ENCODE assay signal across 8 mouse cellular contexts in the genomic region with DNA sequence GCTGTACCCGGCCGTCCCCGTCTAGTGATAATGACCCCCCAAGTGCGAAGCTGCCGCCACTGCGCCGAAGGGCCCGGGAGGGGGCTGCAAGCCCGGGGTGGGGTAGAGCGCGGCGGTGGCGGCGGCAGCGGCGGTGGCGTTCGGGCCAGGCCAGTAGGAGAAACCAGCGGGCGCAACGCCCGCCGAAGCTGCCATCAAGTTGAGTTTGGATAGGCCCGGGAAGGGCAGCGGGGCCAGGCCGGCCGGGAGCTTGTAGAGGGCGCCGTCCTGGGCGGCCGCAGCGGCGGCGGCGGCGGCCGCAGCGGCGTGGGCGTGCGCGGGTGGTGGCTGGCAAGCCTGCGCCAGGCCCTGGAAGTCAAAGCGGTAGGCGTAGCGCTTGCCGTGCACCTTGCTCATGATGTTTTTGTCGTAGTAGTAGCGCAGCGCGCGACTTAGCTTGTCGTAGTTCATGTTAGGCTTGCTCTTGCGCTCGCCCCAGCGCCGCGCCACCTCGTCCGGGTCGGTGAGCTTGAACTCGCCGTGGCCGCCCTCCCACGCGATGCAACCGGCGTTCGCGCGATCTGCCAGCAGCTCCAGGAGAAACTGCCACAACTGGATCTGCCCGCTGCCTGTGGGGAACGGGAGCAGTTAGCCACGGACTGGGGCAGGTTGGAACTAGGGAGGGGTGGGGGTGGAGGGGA. TPM values are rescaled to one million over a fixed set of nuclear protein-coding genes. Genes with fewer than 3 reads are reported as not detected.
DNase-seq lines count a peak whose midpoint lies in the region; ATAC-seq and TF ChIP-seq lines count a peak whose summit lies in the region.

No protein-coding gene starts in this region.

- under 1% methylated on average over 74 of the region's 74 CpGs for WGBS in kidney, postnatal 0 days
- WGBS in embryonic facial prominence, embryonic 12.5 days: under 1% methylated on average over 72 of the region's 74 CpGs
- under 1% methylated on average over 69 of the region's 74 CpGs for WGBS in hindbrain, embryonic 15.5 days

- no peak overlapping the region for H3K27ac ChIP-seq in kidney, postnatal 0 days
- no peak overlapping the region for H3K27ac ChIP-seq in embryonic facial prominence, embryonic 12.5 days
- H3K27ac ChIP-seq in hindbrain, embryonic 15.5 days (replicated peaks): no peak overlapping the region

- no peaks in the 10 kb centered on the region for H3K9me3 ChIP-seq in kidney, postnatal 0 days (replicated peaks; ENCODE audit: low read length)
- H3K9me3 ChIP-seq in embryonic facial prominence, embryonic 12.5 days: no peaks in the 10 kb centered on the region
- no peaks in the 10 kb centered on the region for H3K9me3 ChIP-seq in hindbrain, embryonic 15.5 days

- no peak for TF ChIP-seq CTCF in kidney, postnatal 0 days (IDR thresholded peaks at IDR 0.05; ENCODE audit: low read depth)

- peaks cover 5% of the 10 kb centered on the region; the same call in 1 of the 2 replicates for H3K4me1 ChIP-seq in kidney, postnatal 0 days (replicated peaks; ENCODE audit: insufficient read depth, low read length)
- peaks cover 28% of the 10 kb centered on the region for H3K4me1 ChIP-seq in embryonic facial prominence, embryonic 12.5 days
- H3K4me1 ChIP-seq in hindbrain, embryonic 15.5 days (replicated peaks): peaks cover 37% of the 10 kb centered on the region

- TF ChIP-seq POLR2A in myocyte (IDR thresholded peaks at IDR 0.05; ENCODE audit: insufficient read length, low read depth): no peak

- ATAC-seq in kidney, postnatal 0 days (replicated peaks; ENCODE audit: low FRiP score, low read depth): no peak
- ATAC-seq in embryonic facial prominence, embryonic 12.5 days (ENCODE audit: insufficient number of reproducible peaks, insufficient read depth, low FRiP score, low TSS enrichment): no peak
- ATAC-seq in hindbrain, embryonic 15.5 days (ENCODE audit: low FRiP score, low read depth): no peak

- no peaks in the 10 kb centered on the region for H3K79me2 ChIP-seq in myocyte (ENCODE audit: control insufficient read depth, insufficient read depth)

- H3K36me3 ChIP-seq in kidney, postnatal 0 days (ENCODE audit: insufficient read depth, low read length): no peaks in the 10 kb centered on the region
- H3K36me3 ChIP-seq in embryonic facial prominence, embryonic 12.5 days: no peaks in the 10 kb centered on the region
- H3K36me3 ChIP-seq in hindbrain, embryonic 15.5 days: no peaks in the 10 kb centered on the region
- no peaks in the 10 kb centered on the region for H3K36me3 ChIP-seq in myocyte (ENCODE audit: control insufficient read depth, insufficient read depth)

- no peak overlapping the region for H3K9ac ChIP-seq in kidney, postnatal 0 days (ENCODE audit: low read depth, low read length)
- H3K9ac ChIP-seq in embryonic facial prominence, embryonic 12.5 days: peak overlapping the region; percentile 2; the same call in 1 of the 2 replicates
- peak overlapping the region; percentile 31; the same call in 1 of the 2 replicates for H3K9ac ChIP-seq in hindbrain, embryonic 15.5 days

- H3K27me3 ChIP-seq in kidney, postnatal 0 days (ENCODE audit: insufficient read depth, low read length): peaks cover 69% of the 10 kb centered on the region
- H3K27me3 ChIP-seq in embryonic facial prominence, embryonic 12.5 days: peaks cover 94% of the 10 kb centered on the region
- peaks cover 78% of the 10 kb centered on the region for H3K27me3 ChIP-seq in hindbrain, embryonic 15.5 days
- H3K27me3 ChIP-seq in myocyte (ENCODE audit: control insufficient read depth, insufficient read depth, insufficient read length): peaks cover 65% of the 10 kb centered on the region

- H3K4me3 ChIP-seq in kidney, postnatal 0 days (replicated peaks; ENCODE audit: low read depth, low read length): peak overlapping the region; percentile 26
- peak overlapping the region; percentile 30 for H3K4me3 ChIP-seq in embryonic facial prominence, embryonic 12.5 days
- peak overlapping the region; percentile 42 for H3K4me3 ChIP-seq in hindbrain, embryonic 15.5 days
- no peak overlapping the region for H3K4me3 ChIP-seq in myocyte

- DNase-seq in kidney, postnatal 0 days (ENCODE audit: low spot score): no peak
- no peak for DNase-seq in kidney, adult 8-10 months
- no peak for DNase-seq in spleen, postnatal 10 days (ENCODE audit: low spot score in 2 of 2)
- no peak for DNase-seq in layer of hippocampus, postnatal 14 days (ENCODE audit: low spot score in 2 of 2)
- DNase-seq in thymus, postnatal 4 days: no peak

- peak overlapping the region; percentile 57 for H3K4me2 ChIP-seq in kidney, postnatal 0 days (ENCODE audit: low read length)
- H3K4me2 ChIP-seq in embryonic facial prominence, embryonic 12.5 days (replicated peaks): peak overlapping the region; percentile 48
- peak overlapping the region; percentile 87 for H3K4me2 ChIP-seq in hindbrain, embryonic 15.5 days
- peak overlapping the region; percentile 45 for H3K4me2 ChIP-seq in myocyte (ENCODE audit: low read depth)

- no peak overlapping the region for H3ac ChIP-seq in myocyte (ENCODE audit: control insufficient read depth, insufficient read length)

TF ChIP-seq in myocyte, 11 proteins besides CTCF, POLR2A, EP300 and RAD21:
- TF ChIP-seq REST (IDR thresholded peaks at IDR 0.05; ENCODE audit: insufficient read depth, insufficient read length) (no peak), TCF12 (IDR thresholded peaks at IDR 0.05; ENCODE audit: insufficient read depth, poor library complexity, severe bottlenecking) (no peak), MYOG (IDR thresholded peaks at IDR 0.05; ENCODE audit: control insufficient read depth in 1 of 3, insufficient read depth in 1 of 3, insufficient read length in 2 of 3, low read depth in 2 of 3) (no peak), USF1 (IDR thresholded peaks at IDR 0.05; ENCODE audit: low read depth) (no peak), POLR2AphosphoS2 (IDR thresholded peaks at IDR 0.05; ENCODE audit: insufficient read length, low read depth) (no peak), TCF3 (IDR thresholded peaks at IDR 0.05; ENCODE audit: insufficient read length, low read depth) (no peak), CEBPB (IDR thresholded peaks at IDR 0.05; ENCODE audit: insufficient read depth, poor library complexity, severe bottlenecking) (no peak)

RNA-seq across cellular contexts. Expression of gene Fev, which starts 3.0 kb away (rescaled TPM):
- polyA plus RNA-seq in kidney, postnatal 0 days (2015; fragmentation: Nextera tagmentation; extraction: Ambion mirVana): 0.14 and 0.20 TPM in 2 replicates
- polyA plus RNA-seq in embryonic facial prominence, embryonic 12.5 days (2016; fragmentation: Nextera tagmentation; extraction: Ambion mirVana): 0.32 and 0.56 TPM in 2 replicates
- polyA plus RNA-seq in hindbrain, embryonic 15.5 days (2015; fragmentation: Nextera tagmentation; extraction: Ambion mirVana): 3.5 and 5.0 TPM in 2 replicates
- not detected for polyA plus RNA-seq in myocyte (2012; fragmentation: generic; extraction: Trizol)
- total RNA-seq in layer of hippocampus, postnatal 14 days (2021): not detected

RNA-seq across cellular contexts. Expression of gene Cryba2, which starts 10.7 kb away (rescaled TPM):
- not detected in 2 replicates for polyA plus RNA-seq in kidney, postnatal 0 days (2015; fragmentation: Nextera tagmentation; extraction: Ambion mirVana)
- 8.4 and 16.1 TPM in 2 replicates for polyA plus RNA-seq in embryonic facial prominence, embryonic 12.5 days (2016; fragmentation: Nextera tagmentation; extraction: Ambion mirVana)
- polyA plus RNA-seq in hindbrain, embryonic 15.5 days (2015; fragmentation: Nextera tagmentation; extraction: Ambion mirVana): 1.8 and 2.9 TPM in 2 replicates
- polyA plus RNA-seq in myocyte (2012; fragmentation: generic; extraction: Trizol): not detected
- total RNA-seq in layer of hippocampus, postnatal 14 days (2021): under 1 TPM in 1 of 2 experiments, not detected in 1; 0.91 TPM

RNA-seq across cellular contexts. Expression of gene Cdk5r2, which starts 27.5 kb away (rescaled TPM):
- not detected in 2 replicates for polyA plus RNA-seq in kidney, postnatal 0 days (2015; fragmentation: Nextera tagmentation; extraction: Ambion mirVana)
- polyA plus RNA-seq in embryonic facial prominence, embryonic 12.5 days (2016; fragmentation: Nextera tagmentation; extraction: Ambion mirVana): 0.31 and 0.47 TPM in 2 replicates
- polyA plus RNA-seq in hindbrain, embryonic 15.5 days (2015; fragmentation: Nextera tagmentation; extraction: Ambion mirVana): 11.1 and 12.4 TPM in 2 replicates
- 0.05 TPM for polyA plus RNA-seq in myocyte (2012; fragmentation: generic; extraction: Trizol)
- total RNA-seq in layer of hippocampus, postnatal 14 days (2021): 100 to 1,000 TPM; 270 to 283 TPM

RNA-seq across cellular contexts. Expression of gene Cfap65, which starts 53.2 kb away (rescaled TPM):
- 0.08 TPM in 2 replicates for polyA plus RNA-seq in kidney, postnatal 0 days (2015; fragmentation: Nextera tagmentation; extraction: Ambion mirVana)
- polyA plus RNA-seq in embryonic facial prominence, embryonic 12.5 days (2016; fragmentation: Nextera tagmentation; extraction: Ambion mirVana): 0.04 and 0.06 TPM in 2 replicates
- 0.83 and 1.2 TPM in 2 replicates for polyA plus RNA-seq in hindbrain, embryonic 15.5 days (2015; fragmentation: Nextera tagmentation; extraction: Ambion mirVana)
- polyA plus RNA-seq in myocyte (2012; fragmentation: generic; extraction: Trizol): not detected
- total RNA-seq in layer of hippocampus, postnatal 14 days (2021): 1 to 10 TPM; 1.6 to 3.8 TPM
